In the genomic region with DNA sequence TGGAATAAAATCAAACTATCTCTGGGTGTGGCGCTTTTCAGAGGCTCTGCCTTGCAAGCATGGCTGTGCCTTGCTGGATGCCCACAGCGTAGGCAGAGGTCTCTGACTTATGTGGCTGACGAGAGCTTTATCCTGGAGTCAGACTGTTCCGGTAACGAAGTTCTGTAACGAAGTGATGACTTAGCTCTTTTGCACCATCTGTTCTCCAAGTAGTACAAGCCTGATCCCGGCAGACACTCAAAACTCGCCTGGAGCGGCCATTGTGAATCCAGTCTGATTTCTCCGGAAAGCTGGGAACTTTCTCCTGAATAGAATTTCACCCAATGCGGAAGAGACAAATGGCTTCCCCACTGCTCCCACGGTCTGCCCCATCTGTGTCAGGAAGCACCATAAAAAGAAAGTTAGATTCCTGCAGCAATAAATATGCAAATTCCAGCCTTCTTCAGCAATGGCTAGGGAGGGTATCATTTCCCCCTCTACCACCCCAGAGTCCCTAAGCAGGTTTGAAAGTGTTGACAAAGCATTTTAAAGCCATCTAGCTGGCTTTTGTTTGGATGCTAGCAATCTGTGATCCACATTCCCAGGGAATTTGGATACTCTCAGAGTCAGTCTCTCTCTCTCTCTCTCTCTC, we compare ENCODE assay signal across 25 mouse cellular contexts. TPM values are rescaled to one million over a fixed set of nuclear protein-coding genes. Genes with fewer than 3 reads are reported as not detected.
DNase-seq lines count a peak whose midpoint lies in the region; ATAC-seq and TF ChIP-seq lines count a peak whose summit lies in the region.
"Had no signal": no experiment of that assay in that cellular context is flagged by ENCODE, and none has a peak within 500 bp of the region (broad histone marks: within the 10 kb centered on the region; RNA-seq: fewer than 3 reads in every experiment).

No protein-coding gene starts in this region.

- no peak overlapping the region for H3K4me3 ChIP-seq in midbrain, postnatal 0 days (ENCODE audit: low read depth, low read length)
- no peak overlapping the region for H3K4me3 ChIP-seq in midbrain, embryonic 16.5 days (ENCODE audit: low read depth, low read length)
- no peak overlapping the region for H3K4me3 ChIP-seq in hindbrain, embryonic 16.5 days (ENCODE audit: low read length)
- no peak overlapping the region for H3K4me3 ChIP-seq in neural tube, embryonic 14.5 days (ENCODE audit: low read depth, low read length)
- H3K4me3 ChIP-seq: embryonic facial prominence, embryonic 13.5 days; heart, embryonic 10.5 days; limb, embryonic 15.5 days had no signal

- no peaks in the 10 kb centered on the region for H3K27me3 ChIP-seq in midbrain, postnatal 0 days (ENCODE audit: insufficient read depth, low read length)
- no peaks in the 10 kb centered on the region for H3K27me3 ChIP-seq in midbrain, embryonic 16.5 days (ENCODE audit: control insufficient read depth, insufficient read depth, low read depth, low read length)
- H3K27me3 ChIP-seq in hindbrain, embryonic 16.5 days (replicated peaks; ENCODE audit: control insufficient read depth, insufficient read depth, low read length), result no peaks in the 10 kb centered on the region
- H3K27me3 ChIP-seq in neural tube, embryonic 14.5 days (ENCODE audit: control insufficient read depth, insufficient read depth, low read length), result no peaks in the 10 kb centered on the region
- H3K27me3 ChIP-seq: embryonic facial prominence, embryonic 13.5 days had no signal

- no peak for ATAC-seq in midbrain, postnatal 0 days (ENCODE audit: low FRiP score)
- no peak for ATAC-seq in midbrain, embryonic 16.5 days
- ATAC-seq in hindbrain, embryonic 16.5 days, result no peak
- peak; percentile 63; the same call in 1 of the 2 replicates for ATAC-seq in neural tube, embryonic 14.5 days (ENCODE audit: low read depth)
- ATAC-seq in monocyte, adult 5-6 weeks (replicated peaks; ENCODE audit: insufficient number of reproducible peaks, low FRiP score, low TSS enrichment, poor library complexity, severe bottlenecking), result no peak
- ATAC-seq: activated CD4-positive, CD25-positive, alpha-beta regulatory T cell, adult 4 months; liver, postnatal 0 days; Patski had no signal

- H3K4me2 ChIP-seq in midbrain, postnatal 0 days (ENCODE audit: low read depth, low read length, poor library complexity, severe bottlenecking), result no peak overlapping the region
- no peak overlapping the region for H3K4me2 ChIP-seq in midbrain, embryonic 16.5 days (ENCODE audit: low read length)
- peak overlapping the region; percentile 8 for H3K4me2 ChIP-seq in hindbrain, embryonic 16.5 days (ENCODE audit: low read length)
- peak overlapping the region; percentile 20; the same call in 1 of the 2 replicates for H3K4me2 ChIP-seq in neural tube, embryonic 14.5 days (ENCODE audit: low read depth, low read length)
- H3K4me2 ChIP-seq: embryonic facial prominence, embryonic 13.5 days; limb, embryonic 15.5 days had no signal

- 65% methylated on average over 12 of the region's 12 CpGs for WGBS in midbrain, postnatal 0 days
- 57% methylated on average over 12 of the region's 12 CpGs for WGBS in midbrain, embryonic 16.5 days
- WGBS in hindbrain, embryonic 16.5 days, result 50% methylated on average over 12 of the region's 12 CpGs
- 29% methylated on average over 12 of the region's 12 CpGs for WGBS in neural tube, embryonic 14.5 days

- H3K36me3 ChIP-seq in midbrain, postnatal 0 days (ENCODE audit: insufficient read depth, low read length), result no peaks in the 10 kb centered on the region
- H3K36me3 ChIP-seq in midbrain, embryonic 16.5 days (ENCODE audit: control insufficient read depth, insufficient read depth, low read length), result no peaks in the 10 kb centered on the region
- no peaks in the 10 kb centered on the region for H3K36me3 ChIP-seq in hindbrain, embryonic 16.5 days (ENCODE audit: control insufficient read depth, insufficient read depth, low read length)
- H3K36me3 ChIP-seq in neural tube, embryonic 14.5 days (ENCODE audit: control insufficient read depth, insufficient read depth, low read length), result no peaks in the 10 kb centered on the region
- H3K36me3 ChIP-seq: embryonic facial prominence, embryonic 13.5 days; heart, embryonic 10.5 days; limb, embryonic 15.5 days had no signal

- peak; percentile 43 for DNase-seq in heart, adult 11 months
- no peak for DNase-seq in heart, postnatal 36 days
- DNase-seq in midbrain, postnatal 0 days (ENCODE audit: low spot score), result peak; percentile 22
- no peak for DNase-seq in natural killer cell, adult 2 months (ENCODE audit: low spot score in 2 of 2)
- DNase-seq: adrenal gland, postnatal 25 days; cerebellum, adult 9-10 months; gastrocnemius, postnatal 36 days; heart, postnatal 10 days; kidney, adult 9 months; liver, postnatal 0 days; thymus, adult 18-20 months had no signal

- no peaks in the 10 kb centered on the region for H3K4me1 ChIP-seq in midbrain, postnatal 0 days (ENCODE audit: insufficient read depth, low read length)
- H3K4me1 ChIP-seq in midbrain, embryonic 16.5 days (ENCODE audit: control insufficient read depth, insufficient read depth, low read length), result peaks cover 3% of the 10 kb centered on the region; the same call in 1 of the 2 replicates
- H3K4me1 ChIP-seq in hindbrain, embryonic 16.5 days (ENCODE audit: control insufficient read depth, insufficient read depth, low read depth, low read length), result no peaks in the 10 kb centered on the region
- H3K4me1 ChIP-seq in neural tube, embryonic 14.5 days (ENCODE audit: control insufficient read depth, insufficient read depth, low read length), result peaks cover 6% of the 10 kb centered on the region
- H3K4me1 ChIP-seq: heart, embryonic 10.5 days; limb, embryonic 15.5 days had no signal

- no peak overlapping the region for H3K9ac ChIP-seq in midbrain, postnatal 0 days (replicated peaks; ENCODE audit: low read length, poor library complexity, severe bottlenecking)
- no peak overlapping the region for H3K9ac ChIP-seq in midbrain, embryonic 16.5 days (ENCODE audit: low read depth, low read length)
- no peak overlapping the region for H3K9ac ChIP-seq in hindbrain, embryonic 16.5 days (ENCODE audit: low read depth, low read length)
- no peak overlapping the region for H3K9ac ChIP-seq in neural tube, embryonic 14.5 days (replicated peaks; ENCODE audit: low read depth, low read length)
- H3K9ac ChIP-seq: embryonic facial prominence, embryonic 13.5 days; limb, embryonic 15.5 days; liver, postnatal 0 days had no signal

- H3K27ac ChIP-seq in midbrain, postnatal 0 days (ENCODE audit: low read depth, low read length), result no peak overlapping the region
- H3K27ac ChIP-seq in midbrain, embryonic 16.5 days (ENCODE audit: low read length), result no peak overlapping the region
- H3K27ac ChIP-seq in hindbrain, embryonic 16.5 days (ENCODE audit: low read depth, low read length), result no peak overlapping the region
- H3K27ac ChIP-seq in neural tube, embryonic 14.5 days (ENCODE audit: low read depth, low read length), result no peak overlapping the region
- H3K27ac ChIP-seq: embryonic facial prominence, embryonic 13.5 days; heart, embryonic 10.5 days; limb, embryonic 15.5 days had no signal

- H3K9me3 ChIP-seq in midbrain, postnatal 0 days (ENCODE audit: low read length), result no peaks in the 10 kb centered on the region
- no peaks in the 10 kb centered on the region for H3K9me3 ChIP-seq in midbrain, embryonic 16.5 days (replicated peaks; ENCODE audit: control insufficient read depth, low read length, poor library complexity, severe bottlenecking)
- no peaks in the 10 kb centered on the region for H3K9me3 ChIP-seq in hindbrain, embryonic 16.5 days (ENCODE audit: control insufficient read depth, low read length)
- H3K9me3 ChIP-seq in neural tube, embryonic 14.5 days (ENCODE audit: control insufficient read depth, low read length), result no peaks in the 10 kb centered on the region
- H3K9me3 ChIP-seq: embryonic facial prominence, embryonic 13.5 days; heart, embryonic 10.5 days; limb, embryonic 15.5 days had no signal

- no peak for TF ChIP-seq CTCF in midbrain, postnatal 0 days (IDR thresholded peaks at IDR 0.05)

- intact Hi-C loops in heart, postnatal 36 days (cut with DNase I), result no loop called here

RNA-seq across cellular contexts. Expression of gene 4930470P17Rik, which starts 17.2 kb away (rescaled TPM):
- total RNA-seq in heart, postnatal 36 days (2021), result not detected
- not detected in 2 replicates for total RNA-seq in midbrain, postnatal 0 days (2014; rRNA removed)
- not detected in 2 replicates for polyA plus RNA-seq in midbrain, postnatal 0 days (2015; fragmentation: Nextera tagmentation; extraction: Ambion mirVana)
- polyA plus RNA-seq in midbrain, embryonic 16.5 days (2015; fragmentation: Nextera tagmentation; extraction: Ambion mirVana), result 0.15 TPM in 1 of 2 replicates, not detected in the other
- polyA plus RNA-seq in hindbrain, embryonic 16.5 days (2015; fragmentation: Nextera tagmentation; extraction: Ambion mirVana), result 0.19 and 0.36 TPM in 2 replicates
- polyA plus RNA-seq in neural tube, embryonic 14.5 days (2014; fragmentation: Nextera tagmentation; extraction: Ambion mirVana), result 0.26 TPM in 1 of 2 replicates, not detected in the other
- not detected in 3 replicates for total RNA-seq in monocyte, adult 5-6 weeks (2017)
- total RNA-seq: adrenal gland, postnatal 25 days; gastrocnemius, postnatal 36 days; heart, postnatal 10 days; left cerebral cortex, adult 8-10 months; megakaryocyte-erythroid progenitor cell, adult 5-6 weeks had no signal
- polyA plus RNA-seq: activated CD4-positive, CD25-positive, alpha-beta regulatory T cell, adult 4 months; cortical plate, adult 2 months; embryonic facial prominence, embryonic 13.5 days; heart, embryonic 10.5 days; intestine, embryonic 14.5 days; large intestine, adult 2 months; limb, embryonic 15.5 days; liver, postnatal 0 days; Patski had no signal

Comparison
In these comparisons a context has a peak if more than half of its experiments do, and no peak if none do; other contexts are left out.
1. DNase-seq: peak in heart, adult 11 months (single experiment) and midbrain, postnatal 0 days (single experiment); none in heart, postnatal 36 days (0 of 2) and natural killer cell, adult 2 months (0 of 2).
2. H3K4me2 ChIP-seq: peak in hindbrain, embryonic 16.5 days (single experiment) and neural tube, embryonic 14.5 days (single experiment); none in midbrain, postnatal 0 days (single experiment) and midbrain, embryonic 16.5 days (single experiment).